Mouse (Mus musculus): ENCODE measurements around the gene Lmna.

Lmna gene

DNA sequence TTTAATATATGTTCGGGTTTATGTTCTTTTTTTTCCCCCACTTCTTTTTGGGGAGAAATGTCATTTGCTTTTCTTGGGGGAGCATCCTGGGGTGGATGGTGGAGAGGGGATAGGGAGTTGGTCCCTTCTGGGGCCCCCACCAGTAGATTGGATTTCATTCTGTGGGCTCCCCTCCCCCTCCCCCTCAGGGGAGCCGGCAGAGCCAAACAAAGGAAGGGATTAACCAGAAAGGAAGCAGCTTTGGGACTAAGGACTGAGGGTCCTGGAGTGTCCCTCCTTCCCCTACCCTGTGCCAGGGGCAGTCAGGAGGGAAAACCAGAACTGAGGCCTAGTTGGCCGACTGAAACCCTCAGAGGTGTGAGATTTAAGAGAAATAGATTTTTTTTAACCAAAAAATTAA lies 29.6 kb upstream of the Lmna start:
- no peak for DNase-seq (ENCODE audit: low read depth, low spot score)

- DNase-seq (ENCODE audit: low read depth, low spot score) = no peak
Observed at GRCm38 (mm10) chr3:88538271-88539145, 28.8 kb upstream of the Lmna start.

GRCm38 (mm10) chr3:88537146-88537545 lies 27.4 kb upstream of the Lmna start:
- no peak for DNase-seq (ENCODE audit: low read depth, low spot score)

DNA sequence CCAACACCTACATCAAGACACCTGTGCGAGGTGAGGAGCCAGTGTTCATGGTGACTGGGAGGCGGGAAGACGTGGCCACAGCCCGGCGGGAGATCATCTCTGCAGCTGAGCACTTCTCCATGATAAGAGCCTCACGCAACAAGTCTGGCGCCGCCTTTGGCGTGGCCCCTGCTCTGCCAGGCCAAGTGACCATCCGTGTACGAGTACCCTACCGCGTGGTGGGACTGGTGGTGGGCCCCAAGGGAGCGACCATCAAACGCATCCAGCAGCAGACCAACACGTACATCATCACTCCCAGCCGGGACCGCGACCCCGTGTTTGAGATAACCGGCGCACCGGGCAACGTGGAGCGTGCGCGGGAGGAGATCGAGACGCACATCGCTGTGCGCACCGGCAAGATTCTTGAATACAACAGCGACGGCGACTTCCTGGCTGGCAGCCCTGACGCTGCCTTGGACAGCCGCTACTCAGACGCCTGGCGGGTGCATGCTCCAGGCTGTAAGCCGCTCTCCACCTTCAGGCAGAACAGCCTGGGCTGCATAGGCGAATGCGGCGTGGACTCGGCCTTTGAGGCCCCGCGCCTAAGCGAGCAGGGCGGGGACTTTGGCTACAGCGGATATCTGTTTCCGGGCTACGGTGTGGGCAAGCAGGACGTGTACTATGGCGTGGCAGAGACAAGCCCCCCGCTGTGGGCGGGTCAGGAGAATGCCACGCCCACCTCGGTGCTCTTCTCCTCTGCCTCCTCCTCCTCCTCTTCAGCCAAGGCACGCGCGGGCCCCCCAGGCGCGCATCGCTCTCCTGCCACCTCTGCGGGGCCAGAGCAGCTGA lies 26.6 kb upstream of the Lmna start:
- peak; percentile 63 for DNase-seq (ENCODE audit: low read depth, low spot score)

DNA sequence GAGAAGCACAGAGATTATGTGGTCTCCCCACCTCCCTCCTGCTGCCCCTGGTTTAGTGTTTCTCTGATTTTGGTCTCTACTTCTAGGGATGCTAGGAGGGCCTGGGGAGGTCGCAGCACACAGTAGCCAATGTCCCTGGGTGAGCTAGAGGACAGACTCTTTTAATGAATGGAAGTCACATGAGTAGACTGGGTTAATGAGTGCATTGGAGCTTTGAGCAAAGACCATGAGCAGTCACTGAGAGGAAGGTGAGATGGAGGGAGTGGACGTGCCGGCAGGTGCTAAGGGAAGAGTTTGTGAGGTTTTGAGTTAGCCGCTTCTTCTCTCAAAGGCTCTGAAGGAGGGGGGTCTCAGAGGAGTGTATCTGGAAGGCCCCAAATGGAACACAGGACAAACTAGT lies 25.8 kb upstream of the Lmna start:
- DNase-seq (ENCODE audit: low read depth, low spot score) = no peak

DNA sequence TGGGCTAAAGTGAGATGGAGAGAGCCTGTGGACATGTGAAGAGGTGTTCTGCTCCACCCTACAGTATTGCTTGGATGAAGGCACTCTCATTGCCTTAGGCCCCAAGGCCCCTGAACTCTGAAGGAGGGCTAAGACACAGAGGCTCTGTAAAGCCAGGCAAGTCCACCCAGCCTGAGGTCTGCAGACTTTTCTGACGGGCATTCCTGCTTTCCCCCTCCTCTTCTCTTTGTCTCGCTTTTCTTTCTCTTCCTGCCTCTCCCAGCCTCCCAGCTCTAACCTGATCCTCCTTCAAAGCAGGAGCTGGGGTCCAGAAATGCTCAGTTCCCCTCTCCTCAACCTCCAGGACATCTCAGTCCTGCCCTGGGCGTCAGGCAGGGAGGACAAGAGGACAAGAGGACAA lies 25.2 kb upstream of the Lmna start:
- no peak for DNase-seq (ENCODE audit: low read depth, low spot score)

DNA sequence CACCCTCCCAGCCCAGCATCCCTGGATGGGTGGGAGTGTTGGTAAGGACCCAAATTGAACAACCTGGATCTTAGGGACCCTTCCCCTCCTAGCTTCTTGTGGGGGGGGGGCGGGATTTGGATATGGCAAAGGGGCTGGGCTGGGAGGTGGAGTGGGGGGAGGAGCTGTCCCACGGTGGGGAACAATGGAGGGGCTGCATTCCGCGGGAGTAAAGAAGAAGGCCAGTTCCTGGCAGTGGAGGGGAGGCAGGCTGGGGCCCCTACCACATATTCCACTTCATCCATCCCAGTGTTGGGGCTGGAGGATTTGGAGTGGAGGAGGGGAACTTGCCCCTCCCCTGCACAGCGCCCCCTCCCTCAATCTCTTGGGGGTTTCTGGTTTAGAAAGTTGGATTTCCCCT lies 23.9 kb upstream of the Lmna start:
- no peak for DNase-seq (ENCODE audit: low read depth, low spot score)

DNA sequence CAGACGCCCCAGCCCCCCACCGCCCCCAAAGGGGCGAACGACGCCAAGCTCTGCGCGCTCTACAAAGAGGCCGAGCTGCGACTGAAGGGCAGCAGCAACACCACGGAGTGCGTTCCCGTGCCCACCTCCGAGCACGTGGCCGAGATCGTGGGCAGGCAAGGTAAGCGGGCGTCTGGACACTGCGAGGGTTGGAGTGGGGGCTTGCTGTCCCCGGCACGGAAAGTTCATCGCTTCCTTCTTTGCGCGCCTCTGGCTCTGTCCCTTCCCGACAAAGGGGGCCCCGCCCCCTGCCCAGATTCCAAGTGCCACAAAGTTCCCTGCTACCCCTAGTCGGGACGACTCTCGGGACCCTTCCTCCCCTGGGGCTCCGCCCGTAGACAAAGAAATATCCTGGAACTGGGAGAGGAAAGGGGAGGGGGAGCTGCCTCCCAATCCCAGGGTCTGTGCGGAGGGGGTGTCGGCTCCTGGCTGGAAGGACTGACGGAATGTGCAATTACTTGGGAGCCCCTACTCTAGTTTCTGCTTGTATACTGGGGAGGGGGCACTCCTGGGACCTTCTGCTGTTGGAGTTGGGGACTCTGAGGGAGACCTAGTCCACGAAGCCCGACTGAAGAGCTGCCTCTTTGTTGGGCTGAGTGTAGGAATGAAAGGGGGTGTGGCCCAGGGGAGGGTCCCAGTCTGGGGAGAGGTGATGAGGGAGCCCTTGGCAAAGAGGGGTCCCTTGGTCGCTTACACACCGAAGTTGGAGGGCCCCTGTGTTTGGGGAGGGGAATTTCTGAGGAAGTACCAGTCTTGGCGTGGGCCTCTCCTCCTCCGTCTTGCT lies 23.1 kb upstream of the Lmna start:
- DNase-seq (ENCODE audit: low read depth, low spot score) = no peak

DNA sequence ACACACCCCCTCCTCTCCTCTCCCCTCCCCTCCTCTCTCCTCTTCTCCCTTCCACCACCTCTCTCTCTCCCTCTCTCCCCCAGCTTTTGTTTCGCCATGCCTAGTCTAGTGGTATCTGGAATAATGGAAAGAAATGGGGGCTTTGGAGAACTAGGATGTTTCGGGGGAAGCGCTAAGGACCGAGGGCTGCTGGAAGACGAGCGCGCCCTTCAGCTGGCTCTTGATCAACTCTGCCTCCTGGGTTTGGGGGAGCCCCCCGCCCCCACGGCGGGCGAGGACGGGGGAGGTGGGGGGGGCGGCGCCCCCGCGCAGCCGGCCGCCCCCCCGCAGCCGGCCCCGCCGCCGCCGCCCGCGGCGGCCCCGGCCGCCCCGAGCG lies 22.5 kb upstream of the Lmna start, which contains the start of gene Mex3a:
TSS of gene Mex3a (plus strand) at position 97 of the 376 bp plus-strand sequence.
- no peak for DNase-seq (ENCODE audit: low read depth, low spot score)

DNA sequence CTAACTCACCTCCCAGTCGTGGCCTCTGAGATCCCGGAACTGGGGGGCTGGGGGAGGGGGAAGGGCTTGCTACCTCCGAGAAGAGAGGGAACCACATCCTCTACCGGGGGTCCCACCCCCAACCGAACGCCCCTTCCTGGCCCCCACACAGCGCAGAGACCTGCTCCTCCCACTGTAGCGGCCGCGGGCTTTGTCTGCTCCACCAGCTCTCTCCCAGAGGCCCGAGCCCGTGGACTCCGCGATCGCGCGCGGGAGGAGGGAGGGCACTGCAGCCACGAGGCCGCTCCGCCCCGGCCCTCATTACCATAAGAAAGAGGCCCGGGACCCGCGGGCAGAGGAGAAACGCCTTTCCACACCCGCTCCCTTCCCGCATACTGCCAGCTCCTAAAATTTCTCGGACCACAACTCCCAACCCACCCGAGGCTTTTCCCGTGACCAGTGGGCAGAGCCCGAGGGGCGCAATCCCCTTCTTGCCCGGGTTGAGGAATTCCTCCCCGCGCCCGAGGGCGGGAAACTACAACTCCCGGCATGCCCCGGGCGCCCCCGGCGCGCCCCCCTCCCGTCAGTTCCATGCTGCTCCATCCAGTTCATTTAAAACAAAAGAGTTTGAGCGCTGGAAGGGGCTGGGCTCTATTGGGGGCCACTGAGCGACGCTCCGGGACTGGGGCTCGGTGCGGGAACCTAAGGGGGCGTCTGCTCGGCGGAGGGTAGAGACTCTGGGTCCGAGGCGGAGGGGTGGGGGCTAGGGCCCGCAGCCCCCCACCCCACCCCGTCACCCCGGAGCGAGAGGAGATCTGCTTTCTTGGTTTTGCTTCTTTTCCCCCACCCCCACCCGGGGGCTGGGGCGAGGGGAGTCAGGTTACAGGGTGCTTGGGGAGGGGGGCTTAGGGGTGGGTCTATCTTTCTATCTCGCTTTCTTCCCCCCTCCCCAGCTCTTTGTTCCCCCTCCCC lies 21.9 kb upstream of the Lmna start:
- DNase-seq (ENCODE audit: low read depth, low spot score) = peak; percentile 88

GRCm38 (mm10) chr3:88530082-88530864 lies 20.5 kb upstream of the Lmna start:
- no peak for DNase-seq (ENCODE audit: low read depth, low spot score)

GRCm38 (mm10) chr3:88529204-88530000 lies 19.6 kb upstream of the Lmna start:
- DNase-seq (ENCODE audit: low read depth, low spot score) = no peak

GRCm38 (mm10) chr3:88528646-88529045 lies 18.9 kb upstream of the Lmna start:
- DNase-seq (ENCODE audit: low read depth, low spot score) = no peak

GRCm38 (mm10) chr3:88527565-88527964 lies 17.8 kb upstream of the Lmna start:
- no peak for DNase-seq (ENCODE audit: low read depth, low spot score)

DNA sequence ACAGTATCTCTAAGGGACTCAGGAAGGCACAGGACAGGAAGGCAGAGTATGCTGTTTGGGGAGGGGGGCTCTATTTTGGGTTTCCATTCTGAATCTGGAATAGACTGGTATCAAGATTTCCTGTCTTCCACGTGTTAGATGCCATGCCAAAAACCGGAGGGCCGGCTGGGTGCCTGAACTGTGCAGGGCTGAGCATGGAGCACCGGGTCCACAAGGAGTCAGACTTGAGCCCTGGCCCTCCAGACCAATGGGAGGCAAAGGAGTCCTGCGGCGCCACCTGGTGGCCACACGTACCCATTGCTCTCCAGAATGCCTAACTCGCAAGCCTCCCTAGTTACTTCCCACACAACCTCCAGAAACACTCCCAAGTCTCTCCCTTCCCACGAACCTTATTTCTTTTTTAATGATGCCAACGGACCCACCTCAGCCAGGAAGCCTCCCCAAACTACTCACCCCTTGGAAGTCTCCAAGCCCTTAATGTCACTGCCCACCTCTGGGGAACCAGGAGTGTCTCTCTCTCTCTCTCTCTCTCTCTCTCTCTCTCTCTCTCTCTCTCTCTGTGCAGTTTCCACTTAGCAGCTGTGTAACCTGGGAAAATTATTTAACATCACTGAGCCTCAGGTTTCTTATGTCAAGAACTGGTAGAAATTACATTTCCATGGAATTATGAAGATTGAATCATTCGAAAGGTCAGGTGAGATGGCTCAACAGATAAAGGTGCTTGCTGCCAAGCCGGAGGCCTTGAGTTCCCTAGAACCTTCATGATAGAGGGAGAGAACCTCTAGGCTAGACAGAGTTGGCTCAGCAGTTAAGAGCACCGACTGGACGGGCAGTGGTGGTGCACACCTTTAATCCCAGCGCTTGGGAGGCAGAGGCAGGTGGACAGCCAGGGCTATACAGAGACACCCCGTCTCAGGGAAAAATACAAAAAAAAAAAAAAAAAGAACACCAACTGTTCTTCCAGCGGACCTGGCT lies 16.7 kb upstream of the Lmna start:
- peak; percentile 82 for DNase-seq (ENCODE audit: low read depth, low spot score)

DNA sequence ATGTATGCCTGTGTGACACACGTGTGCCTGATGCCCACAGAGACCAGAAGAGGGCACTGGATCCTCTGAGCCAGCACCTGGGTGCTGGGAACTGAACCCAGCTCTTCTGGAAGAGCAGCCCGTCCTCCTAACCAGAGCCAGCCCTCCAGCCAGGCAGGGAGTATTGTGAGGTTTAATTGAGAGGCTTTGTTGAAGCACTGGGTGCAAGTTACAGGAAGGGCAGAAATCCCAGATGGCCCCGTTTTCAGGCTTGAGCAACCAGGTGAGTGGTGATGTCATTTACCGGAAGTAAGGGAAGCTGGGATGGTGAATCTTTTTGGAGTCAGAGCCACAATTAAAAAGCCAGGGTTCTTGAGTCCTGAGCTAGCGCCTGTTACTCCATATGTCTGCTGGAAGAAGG lies 15.3 kb upstream of the Lmna start:
- no peak for DNase-seq (ENCODE audit: low read depth, low spot score)

DNA sequence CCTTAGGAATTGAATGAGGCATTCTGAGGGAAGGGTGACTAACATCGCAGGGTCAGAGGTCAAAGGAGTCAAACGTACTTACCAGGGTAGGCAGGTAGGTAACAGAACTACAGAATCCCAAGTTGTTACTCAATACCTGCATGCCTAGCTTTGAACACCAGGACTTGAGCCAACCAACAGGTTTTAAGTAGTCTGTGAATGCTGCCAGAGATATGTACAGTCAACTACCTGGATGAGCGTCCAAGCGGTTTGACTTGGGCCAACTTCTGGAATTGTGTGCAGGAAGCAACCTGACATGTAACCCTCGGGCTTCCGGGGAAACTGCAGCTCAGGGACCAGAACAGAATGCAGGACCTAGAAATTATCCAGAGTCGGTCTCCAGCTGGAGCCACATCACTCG lies 13.3 kb upstream of the Lmna start:
- DNase-seq (ENCODE audit: low read depth, low spot score) = no peak

DNA sequence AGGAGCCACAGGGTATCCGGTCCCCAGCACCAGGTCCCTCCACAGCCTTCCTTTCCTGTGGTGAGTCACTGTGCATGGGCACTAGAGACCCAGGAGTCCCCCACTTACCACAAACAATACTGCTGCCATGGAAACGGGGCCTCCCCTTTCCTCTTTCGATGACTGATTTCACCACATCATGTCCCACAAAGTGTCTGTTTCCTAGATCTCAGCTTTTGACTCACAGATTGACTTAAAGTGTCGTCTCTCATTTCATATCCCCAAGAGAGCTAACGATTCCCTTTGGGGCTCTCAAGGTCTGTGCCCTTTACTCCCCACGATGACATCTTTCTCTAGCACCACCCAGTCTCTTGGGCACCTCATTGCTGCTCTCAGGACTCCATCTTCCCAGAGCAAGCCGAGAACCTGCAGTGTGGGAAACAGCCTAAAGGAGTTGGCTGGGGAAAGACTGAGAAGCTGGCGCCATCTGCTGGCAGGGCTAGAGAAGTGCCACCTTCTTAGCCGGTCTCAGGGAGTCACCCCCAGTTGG lies 12.1 kb upstream of the Lmna start:
- DNase-seq (ENCODE audit: low read depth, low spot score) = no peak
